Mouse (Mus musculus): ENCODE results near the gene Cltrn.

The Cltrn gene

DNA sequence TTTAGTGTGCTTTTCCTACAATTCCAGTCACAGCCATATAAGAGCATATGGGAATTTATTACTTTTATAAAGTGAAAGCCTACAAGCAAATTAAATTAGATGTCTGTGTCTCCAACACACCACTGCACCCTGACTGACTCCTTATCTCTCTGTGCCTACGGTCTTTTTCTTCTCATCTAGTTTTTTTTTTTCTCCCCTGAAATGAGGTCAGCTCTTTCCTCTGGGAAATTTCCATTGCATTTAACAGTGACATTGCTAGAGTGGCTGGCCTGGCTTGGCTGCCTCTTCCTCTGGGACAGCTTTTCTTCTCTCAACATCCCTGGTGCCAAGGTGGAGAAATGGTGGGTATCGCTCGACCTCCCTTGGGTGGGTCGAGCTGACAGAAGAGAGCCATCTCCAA lies at the start of gene Cltrn:
TSS of gene Cltrn (plus strand) at position 249 of the 400 bp plus-strand sequence.
- DNase-seq (ENCODE audit: low spot score) = no peak

GRCm38 (mm10) chrX:164038882-164039281 lies 49.7 kb upstream of the Cltrn start:
- no peak for DNase-seq (ENCODE audit: low spot score)

GRCm38 (mm10) chrX:164042069-164042468 lies 46.6 kb upstream of the Cltrn start:
- DNase-seq (ENCODE audit: low spot score) = no peak

GRCm38 (mm10) chrX:164046736-164047135 lies 41.9 kb upstream of the Cltrn start:
- DNase-seq (ENCODE audit: low spot score) = no peak

GRCm38 (mm10) chrX:164055726-164056125 lies 32.9 kb upstream of the Cltrn start:
- no peak for DNase-seq (ENCODE audit: low spot score)

DNA sequence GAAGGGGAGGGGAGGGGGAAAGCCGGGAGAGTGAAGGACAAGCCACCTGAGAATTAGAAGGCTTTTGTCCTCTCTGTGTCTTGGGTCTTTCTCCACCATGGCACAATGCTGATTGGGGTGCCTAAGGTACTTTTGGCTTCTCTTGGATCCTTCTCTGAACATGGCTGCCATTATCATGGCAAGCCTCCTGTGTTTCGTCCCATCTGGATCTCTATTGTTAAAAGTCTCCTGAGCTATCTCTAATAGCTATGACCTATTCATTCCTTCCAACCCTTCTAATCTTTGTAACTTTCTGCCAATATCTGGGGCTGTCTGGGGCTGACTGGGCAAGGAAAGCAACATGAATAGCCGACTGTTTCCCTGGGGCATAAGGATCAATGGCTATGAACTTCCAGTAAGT lies 30.1 kb upstream of the Cltrn start:
- DNase-seq (ENCODE audit: low spot score) = no peak

DNA sequence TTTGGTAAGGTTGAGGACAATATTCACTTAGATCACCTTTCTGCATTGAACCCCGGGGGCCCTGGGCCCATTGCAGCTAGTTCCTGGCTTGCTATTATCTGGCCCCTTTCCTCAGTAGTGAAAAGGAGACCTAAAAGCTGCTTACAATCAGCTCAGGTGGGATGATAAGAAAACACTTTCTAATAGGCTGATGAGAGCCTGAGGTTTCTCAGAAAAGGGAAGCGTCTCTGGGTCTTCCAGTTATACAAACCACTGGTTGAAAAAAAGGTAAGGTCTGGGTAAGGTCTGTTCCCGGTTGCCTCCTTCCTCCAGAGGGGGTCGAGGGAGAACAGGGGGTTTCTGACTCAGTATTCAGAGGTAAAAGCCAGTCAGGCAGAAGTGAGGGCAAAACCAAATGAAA lies 29.6 kb upstream of the Cltrn start:
- no peak for DNase-seq (ENCODE audit: low spot score)

GRCm38 (mm10) chrX:164066185-164066584 lies 22.4 kb upstream of the Cltrn start:
- peak; percentile 68 for DNase-seq (ENCODE audit: low spot score)

- DNase-seq (ENCODE audit: low spot score) = no peak
These were observed 19.7 kb upstream of the Cltrn start for GRCm38 (mm10) chrX:164068968-164069367.

DNA sequence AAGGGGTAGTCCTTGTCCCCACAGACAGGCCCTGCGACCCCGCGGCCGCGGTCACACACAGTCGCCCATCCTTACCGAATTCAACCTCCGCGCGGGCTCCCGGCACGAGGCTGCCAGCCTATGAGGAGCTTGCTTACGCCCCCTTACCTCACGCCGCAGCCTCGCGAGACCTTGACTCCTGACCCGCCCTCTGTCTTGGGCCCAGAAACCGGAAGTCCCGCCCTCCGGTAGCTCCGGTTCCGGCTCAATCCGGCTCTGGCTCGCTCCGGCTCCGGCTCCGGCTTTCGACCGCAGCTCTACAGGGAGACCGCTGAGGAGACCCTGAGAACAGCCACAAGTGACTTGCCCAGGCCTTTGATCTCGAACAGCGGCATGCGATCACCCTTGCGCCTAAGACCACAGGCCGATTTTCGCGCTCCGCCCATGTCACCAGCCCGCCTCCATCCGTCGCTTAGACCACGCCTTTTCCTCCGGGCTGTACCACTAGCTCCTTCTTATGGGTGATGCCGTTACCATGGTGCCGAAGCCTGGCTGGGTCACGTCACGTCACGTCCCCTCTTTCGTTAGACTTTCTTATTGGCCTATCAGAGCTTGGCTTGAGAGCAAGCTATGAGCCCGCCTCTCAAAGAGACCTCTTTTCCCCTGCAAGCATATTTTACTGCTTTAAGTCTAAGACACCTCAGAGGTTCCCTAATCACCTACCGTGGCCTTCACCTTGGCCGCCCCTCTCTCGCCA lies 12.4 kb upstream of the Cltrn start, which contains the start of gene Siah1b:
TSS of gene Siah1b (minus strand) at position 454 of the 736 bp plus-strand sequence.
- peak; percentile 87 for DNase-seq (ENCODE audit: low spot score)

DNA sequence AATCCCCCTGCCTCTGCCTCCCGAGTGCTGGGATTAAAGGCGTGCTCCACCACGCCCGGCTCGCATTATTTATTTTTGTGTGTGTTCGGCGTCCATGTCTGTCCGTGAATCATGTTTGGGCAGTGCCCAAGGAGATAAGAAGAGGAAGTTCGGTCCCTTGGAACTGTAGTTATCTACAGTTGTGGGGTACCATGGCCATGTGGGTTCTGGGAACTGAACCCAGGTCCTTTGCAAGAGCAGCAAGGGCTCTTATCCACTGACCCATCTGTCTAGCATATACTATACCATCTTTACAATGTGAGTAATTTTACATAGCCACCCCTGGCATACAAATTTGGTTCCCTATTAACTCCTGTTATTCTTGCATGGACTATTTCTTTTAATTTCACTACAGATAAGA lies 6.6 kb upstream of the Cltrn start:
- DNase-seq (ENCODE audit: low spot score) = peak; percentile 33

DNA sequence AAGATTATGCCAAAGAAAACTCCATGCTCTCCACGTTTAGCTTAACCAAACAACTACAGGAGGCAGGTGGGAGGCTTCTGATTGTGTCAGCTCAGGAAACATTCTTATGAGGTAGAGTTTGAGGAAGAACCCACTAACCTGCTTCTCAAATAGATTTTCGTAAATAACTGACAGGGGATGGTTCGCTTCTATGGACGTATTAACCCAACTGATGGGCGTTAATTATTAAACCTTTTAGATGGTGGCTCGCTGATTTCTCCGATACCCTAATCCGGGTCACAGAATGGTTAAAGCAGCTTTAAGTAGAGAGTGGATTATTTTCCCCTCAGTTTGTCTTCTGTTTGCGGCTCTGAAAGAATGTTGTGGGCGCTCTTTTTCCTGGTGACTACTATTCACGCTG lies 1.3 kb downstream of the Cltrn start:
- no peak for DNase-seq (ENCODE audit: low spot score)

- no peak for DNase-seq (ENCODE audit: low spot score)
These were observed 3.9 kb downstream of the Cltrn start for GRCm38 (mm10) chrX:164092300-164093169.

- DNase-seq (ENCODE audit: low spot score) = peak; percentile 51
These were observed 4.8 kb downstream of the Cltrn start for GRCm38 (mm10) chrX:164093435-164093834.

- DNase-seq (ENCODE audit: low spot score) = no peak
These were observed 7.2 kb downstream of the Cltrn start for GRCm38 (mm10) chrX:164095838-164096237.

- DNase-seq (ENCODE audit: low spot score) = no peak
These were observed 12.9 kb downstream of the Cltrn start for GRCm38 (mm10) chrX:164101483-164101882.

DNA sequence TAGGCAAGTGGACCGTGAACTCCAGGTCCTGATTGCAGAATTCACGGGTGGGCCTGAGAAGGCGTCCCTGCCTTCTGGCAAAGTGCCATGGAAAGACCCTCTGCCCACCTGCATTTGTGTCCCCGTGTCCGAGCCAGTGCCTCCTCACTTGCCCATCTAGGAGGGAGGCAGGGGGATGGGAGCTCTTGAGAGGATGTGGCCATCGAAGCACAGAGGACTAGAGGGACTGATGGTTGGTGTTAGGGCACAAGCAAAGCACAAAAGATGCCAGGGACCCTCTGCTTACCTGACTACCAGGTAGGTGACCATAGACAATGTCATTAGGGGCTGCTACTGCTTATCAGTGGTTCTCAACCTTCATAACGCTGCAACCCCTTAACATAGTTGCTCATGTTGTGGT lies 13.6 kb downstream of the Cltrn start:
- DNase-seq (ENCODE audit: low spot score) = no peak

DNA sequence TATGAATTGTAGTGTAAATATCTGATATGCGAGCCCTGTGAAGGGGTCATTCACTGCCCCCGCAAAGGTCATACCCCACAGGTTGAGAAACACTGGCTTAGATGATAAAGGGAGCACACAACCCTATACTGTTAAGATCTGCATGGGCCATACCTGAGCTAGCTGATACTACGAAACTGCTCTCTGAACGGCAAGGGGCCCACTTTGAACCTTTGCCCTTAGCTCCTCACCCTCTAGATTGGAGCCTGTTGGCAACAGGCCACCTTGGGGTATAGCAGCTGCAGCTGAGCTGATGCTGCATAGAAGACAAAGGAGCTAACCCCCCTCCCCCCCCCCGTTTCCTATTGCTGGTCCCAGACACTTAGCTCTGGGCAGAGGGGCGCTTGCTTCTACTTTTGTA lies 14.0 kb downstream of the Cltrn start:
- no peak for DNase-seq (ENCODE audit: low spot score)

- DNase-seq (ENCODE audit: low spot score) = no peak
These were observed 22.5 kb downstream of the Cltrn start for GRCm38 (mm10) chrX:164111146-164111545.

GRCm38 (mm10) chrX:164113744-164114143 lies 25.1 kb downstream of the Cltrn start:
- DNase-seq (ENCODE audit: low spot score) = no peak

- DNase-seq (ENCODE audit: low spot score) = no peak
These were observed 35.3 kb downstream of the Cltrn start for GRCm38 (mm10) chrX:164123942-164124341.

GRCm38 (mm10) chrX:164133531-164133930 lies 44.9 kb downstream of the Cltrn start:
- no peak for DNase-seq (ENCODE audit: low spot score)

DNA sequence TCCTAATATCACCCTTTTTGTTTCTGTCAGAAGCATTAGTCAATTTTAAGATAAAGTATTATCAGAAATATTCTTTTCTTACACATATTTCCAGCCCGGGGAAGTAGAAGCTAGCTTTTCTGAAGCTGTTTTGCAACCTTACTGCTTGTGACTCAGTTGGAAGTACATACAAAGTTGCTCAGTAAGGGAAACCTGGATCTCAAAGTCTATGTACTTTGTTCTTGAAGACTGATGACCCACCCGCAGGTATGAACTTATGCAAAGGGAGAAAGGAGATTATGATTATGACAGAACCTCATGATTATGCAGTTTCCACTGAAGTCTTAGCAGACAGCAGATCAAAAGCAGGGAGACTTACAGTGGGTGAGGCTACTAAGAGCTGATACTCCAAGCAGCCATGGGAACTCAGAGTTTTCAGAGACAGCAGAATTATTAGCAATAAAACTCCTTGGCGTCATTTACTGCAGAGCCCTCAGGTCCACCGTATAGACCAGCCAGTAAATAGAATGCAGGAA lies 46.7 kb downstream of the Cltrn start:
- no peak for DNase-seq (ENCODE audit: low spot score)
